Mouse (Mus musculus) MEL (cell line): ENCODE data around the gene Ppm1f.
"Not testable (repeated sequence)": the region's sequence is repeated elsewhere in the genome, so short reads cannot be mapped to it uniquely, and the experiment has no call there.

Experiments
- CTCF ChIP-seq, 3 experiments: IDR thresholded peaks in 2 of 3; conservative IDR thresholded peaks in 1 of 3; 2 replicates each; pipeline ENCODE4 v1.5.1; 2011 to 2012; ENCODE audit warnings: low read length in 3 of 3, low read depth in 2 of 3, mild to moderate bottlenecking in 2 of 3, improper control_type of control experiment in 1 of 3, inconsistent platforms in 1 of 3, mixed read lengths in 1 of 3, moderate library complexity in 1 of 3; ENCODE audit not compliant: control insufficient read depth in 1 of 3, insufficient read depth in 1 of 3, poor library complexity in 1 of 3, severe bottlenecking in 1 of 3
- ELF1 ChIP-seq: IDR thresholded peaks from 2 replicates; pipeline ENCODE4 v1.6.1; 2014; ENCODE audit warnings: low read depth, mild to moderate bottlenecking, inconsistent platforms, low read length, improper control_type of control experiment, moderate library complexity
- ETS1 ChIP-seq: IDR thresholded peaks from 2 replicates; pipeline ENCODE4 v1.6.1; 2012; ENCODE audit warnings: low read depth, mild to moderate bottlenecking, inconsistent platforms, low read length, improper control_type of control experiment, moderate library complexity
- KAT2A ChIP-seq: conservative IDR thresholded peaks from 2 replicates; pipeline ENCODE4 v1.6.1; 2012; ENCODE audit warnings: low read depth, low read length, improper control_type of control experiment, inconsistent platforms
- POLR2A ChIP-seq, 2 experiments: IDR thresholded peaks; 2 replicates each; pipeline ENCODE4 v1.6.1; 2011 to 2012; ENCODE audit warnings: low read length in 2 of 2, mild to moderate bottlenecking in 2 of 2, control low read depth in 1 of 2, improper control_type of control experiment in 1 of 2, low read depth in 1 of 2, moderate library complexity in 1 of 2; ENCODE audit not compliant: control insufficient read depth in 1 of 2, insufficient read depth in 1 of 2, poor library complexity in 1 of 2
- SMC3 ChIP-seq: IDR thresholded peaks from 2 replicates; pipeline ENCODE4 v1.6.1; 2011; ENCODE audit warnings: low read depth, low read length, improper control_type of control experiment
- TBP ChIP-seq: IDR thresholded peaks from 2 replicates; pipeline ENCODE4 v1.8.0; 2011; ENCODE audit warnings: low read depth, low read length, improper control_type of control experiment

DNA sequence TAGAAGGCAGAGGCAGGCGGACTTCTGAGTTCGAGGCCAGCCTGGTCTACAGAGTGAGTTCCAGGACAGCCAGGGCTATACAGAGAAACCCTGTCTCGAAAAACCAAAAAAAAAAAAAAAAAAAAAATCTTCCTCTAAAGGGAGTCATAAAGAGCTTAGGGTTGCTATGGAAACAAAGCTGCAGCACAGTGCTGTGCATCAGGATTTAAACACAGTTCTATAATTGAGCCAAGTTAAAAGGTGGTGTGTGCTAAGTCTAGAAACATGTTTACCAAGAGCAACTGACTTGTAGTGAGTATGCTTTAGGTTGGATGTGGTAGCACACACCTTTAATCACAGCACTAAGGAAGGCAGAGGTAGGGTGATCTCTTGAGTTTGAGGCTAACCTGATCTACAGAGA is 32.6 kb downstream of the Ppm1f start:
- not testable (repeated sequence) for TF ChIP-seq SMC3; POLR2A (IDR thresholded peaks at IDR 0.05; ENCODE audit: control insufficient read depth in 1 of 2, insufficient read depth in 1 of 2, low read depth in 1 of 2, low read length in 2 of 2, poor library complexity in 1 of 2); CTCF (IDR thresholded peaks at IDR 0.05 in 2 of 3, conservative IDR thresholded peaks at IDR 0.05 in 1 of 3; ENCODE audit: control insufficient read depth in 1 of 3, insufficient read depth in 1 of 3, low read depth in 2 of 3, low read length in 3 of 3, poor library complexity in 1 of 3, severe bottlenecking in 1 of 3); ELF1; ETS1; KAT2A; TBP
